Mouse (Mus musculus) spleen, adult 2 months (tissue): ENCODE results near the gene Soat2.

Experiments
- CTCF ChIP-seq: fragments of 200-500 bp; IDR thresholded peaks from 2 replicates; pipeline ENCODE4 v1.5.1; 2011; ENCODE audit warnings: mild to moderate bottlenecking, inconsistent platforms; ENCODE audit not compliant: insufficient read depth, insufficient read length, insufficient replicate concordance; ENCODE audit errors: extremely low read depth
- POLR2A ChIP-seq: fragments of 200-500 bp; IDR thresholded peaks from 2 replicates; pipeline ENCODE4 v1.6.1; 2011; ENCODE audit warnings: low read depth, low read length, inconsistent platforms

- TF ChIP-seq POLR2A (no peak), CTCF (no peak)
Observed at GRCm38 (mm10) chr15:102188883-102189282, 38.6 kb downstream of the Soat2 start.
